Mouse (Mus musculus): ENCODE measurements at regions not wholly inside any gene's neighbourhood (a gene's known extent, or its start where the extent isn't known, plus 50 kb on each side); places are given as distances from the start of the nearest gene placed in this dataset.

GRCm38 (mm10) chr14:76271190-76271589, 143.6 kb upstream of the Tsc22d1 start:
- TF ChIP-seq GATA1 (IDR thresholded peaks at IDR 0.05; ENCODE audit: borderline replicate concordance, low read length) = no peak
- no peak for TF ChIP-seq FLI1 (IDR thresholded peaks at IDR 0.05; ENCODE audit: low read length)

All from megakaryocyte, embryonic 14.5 days (primary cell).